Mouse (Mus musculus) intestine, embryonic 16.5 days (tissue): ENCODE measurements around the gene Mup9. TPM values are rescaled to one million over a fixed set of nuclear protein-coding genes. Genes with fewer than 3 reads are reported as not detected.
"Not testable (repeated sequence)": the region's sequence is repeated elsewhere in the genome, so short reads cannot be mapped to it uniquely, and the experiment has no call there.

Source experiments
- ATAC-seq: fragments of 200-750 bp; cut with Nextera tagmentation; 2 replicates; pipeline ENCODE4 v1.8.0; 2017; ENCODE audit warnings: moderate TSS enrichment, moderate library complexity
- H3K27ac ChIP-seq: fragments of 300-500 bp; sonication (generic); 2 replicates; pipeline ENCODE4 v1.5.1; 2014; ENCODE audit warnings: mild to moderate bottlenecking, low read length
- H3K27me3 ChIP-seq: fragments of 300-500 bp; sonication (generic); replicated peaks from 2 replicates; pipeline ENCODE4 v1.6.1; 2014; ENCODE audit warnings: low read length, control low read depth, mixed read lengths; ENCODE audit not compliant: control insufficient read depth, insufficient read depth
- H3K36me3 ChIP-seq: fragments of 300-500 bp; sonication (generic); 2 replicates; pipeline ENCODE4 v1.6.1; 2014; ENCODE audit warnings: low read length, control low read depth; ENCODE audit not compliant: control insufficient read depth, insufficient read depth
- H3K4me1 ChIP-seq: fragments of 300-500 bp; sonication (generic); 2 replicates; pipeline ENCODE4 v1.6.1; 2014; ENCODE audit warnings: low read length, control low read depth, mixed read lengths; ENCODE audit not compliant: control insufficient read depth, insufficient read depth
- H3K4me2 ChIP-seq: fragments of 300-500 bp; sonication (generic); 2 replicates; pipeline ENCODE4 v1.6.1; 2014; ENCODE audit warnings: low read depth, low read length, control low read depth
- H3K4me3 ChIP-seq: fragments of 300-500 bp; sonication (generic); 2 replicates; pipeline ENCODE4 v1.5.1; 2014; ENCODE audit warnings: mild to moderate bottlenecking, low read length
- H3K9ac ChIP-seq: fragments of 300-500 bp; sonication (generic); 2 replicates; pipeline ENCODE4 v1.6.1; 2014; ENCODE audit warnings: low read depth, low read length
- H3K9me3 ChIP-seq: fragments of 300-500 bp; sonication (generic); 2 replicates; pipeline ENCODE4 v1.6.1; 2016; ENCODE audit warnings: low read length, control low read depth; ENCODE audit not compliant: control insufficient read depth
- WGBS: fragments of 180-500 bp; shearing (Covaris S2); extraction: QIAGEN DNeasy Blood & Tissue Kit; methylation state at CpG from one replicate; pipeline ENCODE4 v1.1.7; 2014; 5-methylcytosine and 5-hydroxymethylcytosine counted together
- polyA plus RNA-seq: library from polyadenylated mRNA; unstranded; fragments of >200 nt; fragmentation: Nextera tagmentation; extraction: Ambion mirVana; gene quantifications from 2 replicates; pipeline ENCODE4 v1.2.1, GENCODE M21; 2015

The Mup9 gene
- polyA plus RNA-seq, result not detected in 2 replicates

DNA sequence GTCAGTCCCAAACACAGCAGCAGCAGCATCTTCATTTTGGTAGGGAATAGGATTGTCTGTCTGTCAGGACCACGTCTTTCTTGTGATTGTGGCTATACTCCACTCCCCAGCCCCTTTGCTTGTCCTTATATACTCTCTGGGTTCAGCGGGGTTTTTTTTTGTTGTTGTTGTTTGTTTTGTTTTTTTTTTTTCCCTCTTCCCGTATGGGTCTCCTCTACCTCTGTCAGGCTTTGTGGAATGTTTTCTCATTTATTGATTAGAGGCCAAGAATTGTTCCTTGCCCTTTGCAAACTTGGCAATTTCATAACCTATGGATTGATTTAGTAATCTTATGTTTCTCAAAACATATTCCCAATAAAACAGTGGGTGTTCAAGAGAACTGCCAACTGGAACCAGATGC, at the start of gene Mup9:
Mup9 (minus strand) TSS at position 101 of the 400 bp plus-strand sequence.
- 69% methylated on average over 3 of the region's 3 CpGs for WGBS
- not testable (repeated sequence) for H3K27me3 ChIP-seq, H3K4me2 ChIP-seq

More for the DNA sequence above, at the start of gene Mup9:
- not testable (repeated sequence) for H3K27ac ChIP-seq, H3K36me3 ChIP-seq, H3K9ac ChIP-seq, H3K9me3 ChIP-seq, H3K4me3 ChIP-seq, ATAC-seq, H3K4me1 ChIP-seq

Other genes with a start within 250 kb of the Mup9 start
- gene Mup8, start 199.4 kb downstream of the Mup9 start, polyA plus RNA-seq, result not detected in 2 replicates
- not detected in 2 replicates for gene Mup1, start 80.0 kb upstream of the Mup9 start, polyA plus RNA-seq
- not detected in 2 replicates for gene Mup10, start 160.2 kb upstream of the Mup9 start, polyA plus RNA-seq
- gene Mup11, start 240.5 kb upstream of the Mup9 start, polyA plus RNA-seq, result not detected in 2 replicates